Mouse (Mus musculus): ENCODE data around the gene Ube2k. TPM values are rescaled to one million over a fixed set of nuclear protein-coding genes. Genes with fewer than 3 reads are reported as not detected.

Ube2k gene
- polyA plus RNA-seq, 1 experiment from 2014 or later, result 146 TPM

DNA sequence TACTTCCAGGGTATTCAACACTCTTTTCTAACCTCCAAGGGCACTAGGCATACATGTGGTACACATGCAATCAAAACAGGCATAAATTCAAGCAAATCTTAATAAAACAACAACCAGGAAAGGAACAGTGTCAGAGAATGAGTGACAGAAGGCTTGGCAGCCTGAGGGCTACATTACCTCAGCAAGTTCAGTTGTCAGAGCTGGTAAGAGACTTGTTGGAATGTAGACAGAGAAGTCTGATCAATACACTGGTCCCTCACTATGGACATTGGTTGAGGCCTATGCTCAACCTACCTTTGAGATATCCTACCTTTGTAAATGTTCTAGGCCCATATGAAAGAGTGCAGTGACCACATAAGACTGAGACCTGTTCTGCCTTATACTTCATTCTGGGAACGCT lies 69.8 kb downstream of the Ube2k start:
- 90% methylated on average over 1 of the region's 1 CpGs for WGBS
- no peak for ATAC-seq (replicated peaks; ENCODE audit: low FRiP score, low read depth)

DNA sequence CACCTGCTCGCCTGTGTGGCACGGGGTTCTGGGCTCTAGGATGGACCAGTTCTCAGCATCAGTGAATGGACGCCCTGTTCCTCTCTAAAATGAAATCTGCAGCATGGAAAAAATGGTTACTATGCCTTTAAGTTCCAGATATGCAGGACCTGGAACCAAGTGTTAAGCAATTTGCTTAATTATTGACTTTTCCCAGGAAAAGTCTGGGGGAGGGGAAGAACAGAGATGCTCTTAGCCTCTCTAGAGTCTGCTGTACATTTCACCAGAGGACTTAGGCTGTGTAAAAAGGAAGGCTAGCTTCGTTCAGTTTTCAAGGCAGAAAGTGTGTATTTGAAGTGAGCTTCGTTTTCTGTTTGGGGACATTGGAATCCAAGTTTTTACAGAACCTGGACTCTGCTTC lies 72.7 kb downstream of the Ube2k start:
- Histone ChIP-seq H3K4me2 (ENCODE audit: low read length) (no peak overlapping the region), H3K4me3 (replicated peaks; ENCODE audit: low read depth, low read length) (no peak overlapping the region), H3K36me3 (ENCODE audit: insufficient read depth, low read length) (0 out of 2 replicates have a peak, but pooled peaks cover 2% of the 10 kb centered on the region), H3K9me3 (replicated peaks; ENCODE audit: low read length) (no peaks in the 10 kb centered on the region), H3K27me3 (ENCODE audit: insufficient read depth, low read length) (no peaks in the 10 kb centered on the region), H3K9ac (ENCODE audit: low read depth, low read length) (no peak overlapping the region), H3K27ac (no peak overlapping the region), H3K4me1 (replicated peaks; ENCODE audit: insufficient read depth, low read length) (no peaks in the 10 kb centered on the region)
- 74% methylated on average over 5 of the region's 5 CpGs for WGBS
- peak; percentile 43 for DNase-seq (ENCODE audit: low spot score)
- TF ChIP-seq CTCF (IDR thresholded peaks at IDR 0.05; ENCODE audit: low read depth), result no peak
- peak; percentile 75 for ATAC-seq (replicated peaks; ENCODE audit: low FRiP score, low read depth)

More for the DNA sequence above, 69.8 kb downstream of the Ube2k start:
- no peak overlapping the region for H3K27ac ChIP-seq
- no peaks in the 10 kb centered on the region for H3K4me1 ChIP-seq (replicated peaks; ENCODE audit: insufficient read depth, low read length)
- H3K4me2 ChIP-seq (ENCODE audit: low read length), result no peak overlapping the region
- H3K27me3 ChIP-seq (ENCODE audit: insufficient read depth, low read length), result no peaks in the 10 kb centered on the region
- no peak for DNase-seq (ENCODE audit: low spot score)
- H3K9me3 ChIP-seq (replicated peaks; ENCODE audit: low read length), result no peaks in the 10 kb centered on the region
- no peak overlapping the region for H3K4me3 ChIP-seq (replicated peaks; ENCODE audit: low read depth, low read length)
- no peak for TF ChIP-seq CTCF (IDR thresholded peaks at IDR 0.05; ENCODE audit: low read depth)
- 0 out of 2 replicates have a peak, but pooled peaks cover 2% of the 10 kb centered on the region for H3K36me3 ChIP-seq (ENCODE audit: insufficient read depth, low read length)
- no peak overlapping the region for H3K9ac ChIP-seq (ENCODE audit: low read depth, low read length)

DNA sequence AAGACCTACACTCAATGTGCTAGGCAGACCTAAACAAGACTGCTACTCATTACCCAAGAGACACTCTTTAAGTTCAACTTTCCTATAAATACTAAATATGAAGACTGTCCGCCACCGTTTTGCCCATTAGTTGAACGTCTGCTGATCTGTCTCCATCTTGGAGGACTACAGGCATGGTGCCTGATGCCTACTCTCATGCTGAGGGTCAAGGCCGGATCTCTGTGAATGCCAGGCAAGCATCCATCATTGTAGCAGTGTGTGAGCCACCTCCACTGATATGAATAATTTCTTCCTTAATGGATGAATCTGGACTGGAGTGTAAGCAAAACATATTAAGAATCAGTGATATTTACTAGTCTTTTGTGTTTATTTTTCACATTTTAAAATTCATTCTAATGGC lies 73.5 kb downstream of the Ube2k start:
- ATAC-seq (replicated peaks; ENCODE audit: low FRiP score, low read depth) (no peak), DNase-seq (ENCODE audit: low spot score) (no peak)
- Histone ChIP-seq H3K27me3 (ENCODE audit: insufficient read depth, low read length) (no peaks in the 10 kb centered on the region), H3K27ac (no peak overlapping the region), H3K4me3 (replicated peaks; ENCODE audit: low read depth, low read length) (no peak overlapping the region), H3K9me3 (replicated peaks; ENCODE audit: low read length) (no peaks in the 10 kb centered on the region), H3K4me2 (ENCODE audit: low read length) (no peak overlapping the region), H3K9ac (ENCODE audit: low read depth, low read length) (no peak overlapping the region), H3K36me3 (ENCODE audit: insufficient read depth, low read length) (peaks cover 8% of the 10 kb centered on the region), H3K4me1 (replicated peaks; ENCODE audit: insufficient read depth, low read length) (no peaks in the 10 kb centered on the region)
- 84% methylated on average over 4 of the region's 4 CpGs for WGBS
- TF ChIP-seq CTCF (IDR thresholded peaks at IDR 0.05; ENCODE audit: low read depth), result no peak

DNA sequence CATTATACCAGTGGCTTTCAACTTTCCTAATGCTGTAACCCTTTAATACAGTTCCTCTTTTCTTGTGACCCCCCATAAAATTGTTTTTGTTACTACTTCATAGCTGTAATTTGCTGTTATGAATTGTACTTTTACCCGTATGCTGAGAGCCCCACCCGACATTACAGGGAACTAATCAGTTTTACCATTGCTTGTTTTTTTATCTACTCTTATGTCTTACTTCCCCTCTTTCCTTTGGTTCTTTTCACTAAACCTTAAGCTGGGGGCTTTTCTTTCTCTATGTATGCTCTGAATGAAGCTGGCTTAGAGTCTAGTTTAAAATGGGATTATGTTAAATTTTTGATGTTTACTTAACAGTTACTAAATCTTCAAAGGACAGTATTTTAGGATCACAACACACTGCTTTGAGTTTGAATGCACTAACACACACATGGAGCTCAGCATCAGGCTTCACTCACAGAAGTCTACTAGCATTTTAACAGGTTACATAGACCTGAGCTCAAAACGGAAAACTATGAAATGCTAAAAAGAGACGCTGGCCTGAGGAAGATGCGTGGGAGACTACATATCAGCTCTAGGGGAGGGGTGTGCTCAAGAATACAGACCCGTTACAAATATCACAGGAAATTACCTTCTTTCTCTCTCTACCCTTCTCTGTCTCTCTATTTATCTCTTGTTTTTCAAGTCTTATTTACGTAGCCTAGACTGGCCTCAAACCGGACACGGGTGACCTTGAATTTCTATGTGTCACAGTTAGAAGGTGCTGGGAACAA lies 76.3 kb downstream of the Ube2k start:
- Histone ChIP-seq H3K4me1 (replicated peaks; ENCODE audit: insufficient read depth, low read length) (no peaks in the 10 kb centered on the region), H3K9me3 (replicated peaks; ENCODE audit: low read length) (no peaks in the 10 kb centered on the region), H3K9ac (ENCODE audit: low read depth, low read length) (no peak overlapping the region), H3K27ac (no peak overlapping the region), H3K4me3 (replicated peaks; ENCODE audit: low read depth, low read length) (no peak overlapping the region), H3K27me3 (ENCODE audit: insufficient read depth, low read length) (no peaks in the 10 kb centered on the region), H3K4me2 (ENCODE audit: low read length) (no peak overlapping the region), H3K36me3 (ENCODE audit: insufficient read depth, low read length) (peaks cover 24% of the 10 kb centered on the region)
- DNase-seq (ENCODE audit: low spot score) (no peak), ATAC-seq (replicated peaks; ENCODE audit: low FRiP score, low read depth) (no peak)
- 80% methylated on average over 9 of the region's 9 CpGs for WGBS
- no peak for TF ChIP-seq CTCF (IDR thresholded peaks at IDR 0.05; ENCODE audit: low read depth)

DNA sequence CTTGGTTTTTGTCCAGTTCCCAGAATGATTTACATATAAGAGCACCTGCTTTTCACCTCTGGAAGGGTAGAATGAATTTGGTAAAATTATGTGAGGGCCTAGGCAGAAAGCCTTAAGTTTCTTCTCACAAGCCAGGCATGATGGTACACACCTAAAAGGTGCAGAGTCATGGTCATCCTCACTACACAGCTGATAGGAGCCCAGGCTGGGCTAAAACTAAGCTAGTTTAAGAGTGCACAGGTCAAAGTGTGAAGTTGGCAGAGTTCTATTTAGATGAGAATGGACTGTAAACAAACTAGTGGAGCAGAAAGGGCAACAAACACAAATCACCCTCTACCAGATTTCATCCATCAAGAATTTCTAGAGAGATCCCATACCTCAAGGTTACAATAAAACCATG lies 87.3 kb downstream of the Ube2k start:
- peaks cover 30% of the 10 kb centered on the region for H3K36me3 ChIP-seq (ENCODE audit: insufficient read depth, low read length)
- H3K4me2 ChIP-seq (ENCODE audit: low read length), result no peak overlapping the region
- no peaks in the 10 kb centered on the region for H3K9me3 ChIP-seq (replicated peaks; ENCODE audit: low read length)
- H3K27me3 ChIP-seq (ENCODE audit: insufficient read depth, low read length), result no peaks in the 10 kb centered on the region
- H3K4me1 ChIP-seq (replicated peaks; ENCODE audit: insufficient read depth, low read length), result no peaks in the 10 kb centered on the region
- DNase-seq (ENCODE audit: low spot score), result no peak
- no peak overlapping the region for H3K9ac ChIP-seq (ENCODE audit: low read depth, low read length)
- no peak overlapping the region for H3K4me3 ChIP-seq (replicated peaks; ENCODE audit: low read depth, low read length)
- H3K27ac ChIP-seq, result no peak overlapping the region
- ATAC-seq (replicated peaks; ENCODE audit: low FRiP score, low read depth), result no peak
- no peak for TF ChIP-seq CTCF (IDR thresholded peaks at IDR 0.05; ENCODE audit: low read depth)

DNA sequence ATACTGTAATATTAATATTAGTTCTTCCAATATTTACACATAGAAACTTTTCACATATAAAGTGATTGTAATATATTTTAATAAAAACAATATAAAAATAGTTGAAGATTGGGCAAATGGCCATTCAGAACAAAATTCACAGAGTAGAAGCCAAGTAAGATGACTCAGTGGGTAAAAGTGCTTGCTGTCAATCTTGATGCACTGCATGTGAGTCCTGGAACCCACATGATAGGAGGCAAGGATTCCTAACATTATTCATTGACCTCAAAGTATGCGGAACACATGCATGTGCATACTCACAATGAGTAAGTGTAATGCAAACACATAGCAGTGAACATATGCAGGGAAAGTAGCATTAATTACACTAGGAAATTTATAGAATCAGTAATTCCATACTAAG lies 101.9 kb downstream of the Ube2k start:
- Histone ChIP-seq H3K4me2 (ENCODE audit: low read length) (no peak overlapping the region), H3K9me3 (replicated peaks; ENCODE audit: low read length) (no peaks in the 10 kb centered on the region), H3K27ac (no peak overlapping the region), H3K4me3 (replicated peaks; ENCODE audit: low read depth, low read length) (no peak overlapping the region), H3K36me3 (ENCODE audit: insufficient read depth, low read length) (peaks cover 36% of the 10 kb centered on the region), H3K27me3 (ENCODE audit: insufficient read depth, low read length) (no peaks in the 10 kb centered on the region), H3K4me1 (replicated peaks; ENCODE audit: insufficient read depth, low read length) (no peaks in the 10 kb centered on the region), H3K9ac (ENCODE audit: low read depth, low read length) (no peak overlapping the region)
- DNase-seq (ENCODE audit: low spot score) (no peak), ATAC-seq (replicated peaks; ENCODE audit: low FRiP score, low read depth) (no peak)
- no peak for TF ChIP-seq CTCF (IDR thresholded peaks at IDR 0.05; ENCODE audit: low read depth)
- 95% methylated on average over 1 of the region's 1 CpGs for WGBS

Other genes starting within 250 kb of the Ube2k start
- 69.1 and 74.3 TPM in 2 replicates for gene Rfc1, start 201.6 kb upstream of the Ube2k start, polyA plus RNA-seq (2015; fragmentation: Nextera tagmentation; extraction: Ambion mirVana)
- gene Klb, start 188.9 kb upstream of the Ube2k start, polyA plus RNA-seq (2015; fragmentation: Nextera tagmentation; extraction: Ambion mirVana), result 0.05 and 0.12 TPM in 2 replicates
- gene Rpl9, start 145.8 kb upstream of the Ube2k start, polyA plus RNA-seq (2015; fragmentation: Nextera tagmentation; extraction: Ambion mirVana), result 1,132 and 1,215 TPM in 2 replicates
- 66.7 and 67.3 TPM in 2 replicates for gene Lias, start 145.7 kb upstream of the Ube2k start, polyA plus RNA-seq (2015; fragmentation: Nextera tagmentation; extraction: Ambion mirVana)
- gene Ugdh, start 101.3 kb upstream of the Ube2k start, polyA plus RNA-seq (2015; fragmentation: Nextera tagmentation; extraction: Ambion mirVana), result 94.5 and 103 TPM in 2 replicates
- 0.96 TPM in 1 of 2 replicates, not detected in the other for gene Gm43552, start 44.4 kb upstream of the Ube2k start, polyA plus RNA-seq (2015; fragmentation: Nextera tagmentation; extraction: Ambion mirVana)
- 192 and 199 TPM in 2 replicates for gene Smim14, start within 50 bp of the Ube2k start, polyA plus RNA-seq (2015; fragmentation: Nextera tagmentation; extraction: Ambion mirVana)
- gene Pds5a, start 161.0 kb downstream of the Ube2k start, polyA plus RNA-seq (2015; fragmentation: Nextera tagmentation; extraction: Ambion mirVana), result 35.2 and 37.8 TPM in 2 replicates
- 14.9 and 15.8 TPM in 2 replicates for gene N4bp2, start 226.3 kb downstream of the Ube2k start, polyA plus RNA-seq (2015; fragmentation: Nextera tagmentation; extraction: Ambion mirVana)